Mouse (Mus musculus) lung, embryonic 16.5 days (tissue): ENCODE measurements around the gene Hspb3. TPM values are rescaled to one million over a fixed set of nuclear protein-coding genes. Genes with fewer than 3 reads are reported as not detected.

Experiments used
- ATAC-seq: fragments of 200-750 bp; cut with Nextera tagmentation; 2 replicates; pipeline ENCODE4 v1.8.0; 2017; ENCODE audit warnings: low read depth, mild to moderate bottlenecking, moderate library complexity
- H3K27ac ChIP-seq: fragments of 300-500 bp; sonication (generic); 2 replicates; pipeline ENCODE4 v1.5.1; 2014; ENCODE audit warnings: mild to moderate bottlenecking, control low read depth, low read length
- H3K27me3 ChIP-seq: fragments of 300-500 bp; sonication (generic); 2 replicates; pipeline ENCODE4 v1.6.1; 2014; ENCODE audit warnings: low read depth, low read length, mixed read lengths; ENCODE audit not compliant: control insufficient read depth, insufficient read depth
- H3K36me3 ChIP-seq: fragments of 300-500 bp; sonication (generic); 2 replicates; pipeline ENCODE4 v1.6.1; 2014; ENCODE audit warnings: low read length; ENCODE audit not compliant: control insufficient read depth, insufficient read depth
- H3K4me1 ChIP-seq: fragments of 300-500 bp; sonication (generic); replicated peaks from 2 replicates; pipeline ENCODE4 v1.6.1; 2014; ENCODE audit warnings: low read length, mixed read lengths; ENCODE audit not compliant: control insufficient read depth, insufficient read depth
- H3K4me2 ChIP-seq: fragments of 300-500 bp; sonication (generic); 2 replicates; pipeline ENCODE4 v1.6.1; 2014; ENCODE audit warnings: low read depth, low read length, control low read depth
- H3K4me3 ChIP-seq: fragments of 300-500 bp; sonication (generic); 2 replicates; pipeline ENCODE4 v1.5.1; 2014; ENCODE audit warnings: mild to moderate bottlenecking, low read length, control low read depth
- H3K9ac ChIP-seq: fragments of 300-500 bp; sonication (generic); 2 replicates; pipeline ENCODE4 v1.6.1; 2014; ENCODE audit warnings: low read length, control low read depth
- H3K9me3 ChIP-seq: fragments of 300-500 bp; sonication (generic); 2 replicates; pipeline ENCODE4 v1.6.1; 2016; ENCODE audit warnings: low read length; ENCODE audit not compliant: control insufficient read depth
- WGBS: fragments of 180-500 bp; shearing (Covaris S2); extraction: QIAGEN DNeasy Blood & Tissue Kit; methylation state at CpG from one replicate; pipeline ENCODE4 v1.1.7; 2014; 5-methylcytosine and 5-hydroxymethylcytosine counted together
- polyA plus RNA-seq: library from polyadenylated mRNA; unstranded; fragments of >200 nt; fragmentation: Nextera tagmentation; extraction: Ambion mirVana; gene quantifications from 2 replicates; pipeline ENCODE4 v1.2.1, GENCODE M21; 2015

The Hspb3 gene
- polyA plus RNA-seq, 1 experiment from 2014 or later, result 2.3 TPM

DNA sequence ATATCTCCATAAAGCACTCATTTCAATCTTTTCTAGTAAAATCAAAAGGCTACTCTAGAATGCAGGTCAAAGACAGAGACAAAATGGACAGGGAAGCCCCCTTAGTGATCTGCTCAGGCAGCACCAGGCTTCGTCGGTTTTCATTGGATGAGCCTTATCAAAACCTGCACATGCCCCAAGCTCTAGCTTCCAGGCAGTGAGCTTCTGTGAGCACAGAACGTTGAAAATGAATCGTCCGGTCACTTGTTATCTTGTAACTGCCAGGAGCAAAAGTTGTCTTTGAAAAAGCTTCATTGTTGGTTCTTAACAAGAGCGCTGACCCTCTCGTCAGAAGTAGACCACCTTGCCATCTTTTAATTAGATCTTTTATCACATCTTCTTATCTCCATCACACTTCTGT lies 26.4 kb upstream of the Hspb3 start:
- no peaks in the 10 kb centered on the region for H3K9me3 ChIP-seq
- no peaks in the 10 kb centered on the region for H3K4me1 ChIP-seq
- no peak for ATAC-seq
- H3K9ac ChIP-seq, result no peak overlapping the region
- H3K4me2 ChIP-seq, result no peak overlapping the region
- H3K27me3 ChIP-seq, result no peaks in the 10 kb centered on the region
- H3K27ac ChIP-seq, result no peak overlapping the region
- WGBS, result 60% methylated on average over 7 of the region's 7 CpGs
- H3K4me3 ChIP-seq, result no peak overlapping the region
- H3K36me3 ChIP-seq, result no peaks in the 10 kb centered on the region

DNA sequence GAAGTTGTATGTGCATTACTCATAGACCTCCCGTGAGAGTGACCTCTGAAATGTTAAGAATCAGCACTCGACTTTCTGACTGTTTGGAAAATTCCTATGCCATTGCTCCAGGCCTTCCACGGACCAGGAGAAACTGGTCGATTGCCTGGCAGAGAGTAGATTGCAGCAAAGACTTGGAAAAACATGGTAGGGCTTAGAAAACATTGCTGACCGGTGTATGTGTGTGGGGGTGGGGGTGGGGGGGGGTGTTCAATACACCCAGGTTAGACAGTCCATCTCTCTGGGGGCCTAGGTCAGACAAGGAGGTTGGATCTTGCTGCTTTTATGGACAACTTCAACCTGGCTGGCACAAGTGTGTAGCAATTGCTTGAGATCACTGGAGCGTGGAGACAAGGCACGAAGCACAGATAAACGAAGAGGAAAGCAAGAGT lies 23.2 kb upstream of the Hspb3 start:
- Histone ChIP-seq H3K27ac (no peak overlapping the region), H3K27me3 (no peaks in the 10 kb centered on the region), H3K9ac (no peak overlapping the region), H3K4me1 (no peaks in the 10 kb centered on the region), H3K4me2 (no peak overlapping the region), H3K36me3 (no peaks in the 10 kb centered on the region), H3K9me3 (no peaks in the 10 kb centered on the region), H3K4me3 (no peak overlapping the region)
- 42% methylated on average over 8 of the region's 8 CpGs for WGBS
- no peak for ATAC-seq

DNA sequence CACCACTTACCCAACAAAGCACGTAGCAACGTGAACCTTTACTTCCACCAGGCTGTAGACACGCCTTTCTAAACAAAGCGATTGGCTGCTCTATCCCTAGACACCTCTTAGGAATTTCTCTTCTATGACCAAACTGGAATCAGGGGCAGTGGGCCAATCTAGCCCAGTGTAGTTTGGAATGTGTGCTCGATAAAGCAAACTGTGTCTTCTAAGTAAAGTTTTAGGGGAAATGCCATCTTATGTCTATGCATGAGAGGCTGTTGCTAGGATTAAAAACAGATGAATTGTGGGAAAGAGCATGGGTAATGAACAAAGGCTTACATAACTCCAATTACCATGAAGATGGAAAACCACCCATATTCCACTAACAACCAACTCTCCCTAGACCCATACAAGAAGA lies 19.3 kb upstream of the Hspb3 start:
- 61% methylated on average over 5 of the region's 5 CpGs for WGBS
- no peak for ATAC-seq
- Histone ChIP-seq H3K4me3 (no peak overlapping the region), H3K27me3 (no peaks in the 10 kb centered on the region), H3K9ac (no peak overlapping the region), H3K9me3 (peaks cover 2% of the 10 kb centered on the region; the same call in 1 of the 2 replicates), H3K4me1 (no peaks in the 10 kb centered on the region), H3K36me3 (no peaks in the 10 kb centered on the region), H3K27ac (no peak overlapping the region), H3K4me2 (no peak overlapping the region)

DNA sequence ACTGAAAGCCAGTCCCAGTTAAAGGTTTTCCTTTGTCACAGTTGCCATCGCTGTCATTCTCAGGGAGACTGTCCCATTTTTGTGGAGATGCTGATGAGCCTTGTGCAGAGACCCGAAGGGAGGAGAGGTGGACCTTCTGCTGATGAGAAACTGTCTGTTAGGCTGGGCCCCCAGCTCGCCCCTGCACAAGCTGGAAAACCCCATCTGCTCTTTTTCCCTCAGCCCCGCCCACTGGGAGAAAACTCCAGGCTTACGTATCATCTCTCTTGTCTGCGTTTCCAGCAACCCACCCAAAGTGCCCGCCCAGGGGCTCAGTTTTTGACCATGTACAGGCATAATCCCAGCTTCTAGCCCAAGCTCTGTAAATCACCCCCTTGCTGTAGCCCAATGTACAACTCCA lies 17.2 kb upstream of the Hspb3 start:
- H3K4me2 ChIP-seq, result no peak overlapping the region
- H3K4me3 ChIP-seq, result no peak overlapping the region
- H3K4me1 ChIP-seq, result no peaks in the 10 kb centered on the region
- H3K27me3 ChIP-seq, result no peaks in the 10 kb centered on the region
- peaks cover 2% of the 10 kb centered on the region; the same call in 1 of the 2 replicates for H3K9me3 ChIP-seq
- no peaks in the 10 kb centered on the region for H3K36me3 ChIP-seq
- no peak overlapping the region for H3K27ac ChIP-seq
- no peak for ATAC-seq
- no peak overlapping the region for H3K9ac ChIP-seq
- 89% methylated on average over 7 of the region's 7 CpGs for WGBS

DNA sequence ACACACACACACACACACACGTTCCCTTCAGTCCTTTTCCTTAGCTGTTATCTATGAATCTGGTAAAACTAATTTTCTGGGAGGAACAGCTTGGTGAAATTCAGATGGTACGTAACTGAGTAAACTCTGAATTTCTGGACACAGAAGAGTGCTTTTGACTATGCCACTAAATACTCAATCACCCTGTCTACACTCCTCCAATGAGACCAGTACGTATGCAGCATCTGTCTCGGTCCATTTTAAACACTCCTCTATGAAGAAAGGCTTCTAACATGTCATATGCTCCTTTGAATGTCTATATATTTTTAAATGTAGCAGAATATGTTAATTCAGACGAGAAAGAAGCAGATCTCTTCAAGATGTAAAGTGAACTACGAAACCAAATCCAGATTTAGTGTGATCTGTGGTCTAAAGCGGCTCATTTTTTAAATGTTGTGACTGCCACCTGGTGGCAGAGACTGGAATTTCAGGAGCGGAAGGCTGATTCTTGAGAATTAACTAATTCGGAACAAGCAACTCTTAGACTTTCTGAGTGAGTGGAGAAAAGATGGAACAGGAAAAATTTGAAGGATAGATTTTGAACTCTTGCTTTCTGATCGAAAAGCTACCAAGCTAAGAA lies 6.1 kb upstream of the Hspb3 start:
- no peaks in the 10 kb centered on the region for H3K36me3 ChIP-seq
- 34% methylated on average over 10 of the region's 10 CpGs for WGBS
- H3K9me3 ChIP-seq, result no peaks in the 10 kb centered on the region
- H3K27me3 ChIP-seq, result peaks cover 2% of the 10 kb centered on the region; the same call in 1 of the 2 replicates
- no peak for ATAC-seq
- H3K4me1 ChIP-seq, result no peaks in the 10 kb centered on the region
- H3K9ac ChIP-seq, result no peak overlapping the region
- H3K4me3 ChIP-seq, result no peak overlapping the region
- H3K27ac ChIP-seq, result no peak overlapping the region
- H3K4me2 ChIP-seq, result no peak overlapping the region

DNA sequence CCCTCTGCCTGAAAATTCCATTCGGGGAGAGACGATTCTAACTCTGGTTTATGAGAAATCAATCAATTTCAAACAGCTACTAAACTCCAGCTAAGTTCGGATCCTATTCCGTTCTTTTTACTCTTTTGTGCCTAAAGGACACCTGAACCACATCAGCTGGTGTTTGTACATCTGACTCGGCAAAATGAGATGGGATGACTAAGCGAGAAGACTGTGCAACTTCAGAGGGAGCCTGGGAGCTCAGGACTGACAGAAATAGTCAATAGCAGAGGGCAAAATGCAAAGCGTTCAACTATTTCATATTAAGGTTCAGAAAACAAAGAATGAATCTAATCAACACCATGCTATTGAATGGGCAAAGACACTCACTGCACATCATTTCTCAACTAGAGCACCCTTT lies 407 bp upstream of the Hspb3 start:
- H3K27ac ChIP-seq, result no peak overlapping the region
- WGBS, result 68% methylated on average over 7 of the region's 7 CpGs
- no peak for ATAC-seq
- H3K4me3 ChIP-seq, result no peak overlapping the region
- peaks cover 2% of the 10 kb centered on the region; the same call in 1 of the 2 replicates for H3K27me3 ChIP-seq
- H3K36me3 ChIP-seq, result no peaks in the 10 kb centered on the region
- H3K4me1 ChIP-seq, result 0 out of 2 replicates have a peak, but pooled peaks cover 2% of the 10 kb centered on the region
- H3K4me2 ChIP-seq, result no peak overlapping the region
- no peak overlapping the region for H3K9ac ChIP-seq
- no peaks in the 10 kb centered on the region for H3K9me3 ChIP-seq

DNA sequence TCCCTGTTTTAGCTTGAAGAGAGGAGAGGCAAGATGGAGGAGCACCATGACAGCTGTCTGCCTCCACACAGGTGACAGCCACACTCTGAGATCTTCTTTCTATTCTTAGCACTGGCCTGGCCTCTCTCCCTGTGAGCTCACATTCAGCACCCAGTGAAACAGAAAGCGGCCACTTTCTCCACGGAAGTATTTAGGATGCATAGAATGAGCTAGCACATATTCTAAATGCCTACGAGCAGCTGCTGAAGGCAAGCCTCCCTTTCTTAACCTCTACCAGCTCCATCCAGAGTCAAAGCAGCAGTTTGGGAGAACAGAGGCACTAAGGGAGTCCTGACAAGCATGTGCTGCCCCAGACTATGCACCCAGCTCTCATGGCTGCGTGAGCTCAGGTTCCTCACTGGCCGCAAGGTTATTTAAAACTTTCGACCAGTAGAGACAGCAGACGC lies 1.6 kb downstream of the Hspb3 start:
- Histone ChIP-seq H3K4me1 (0 out of 2 replicates have a peak, but pooled peaks cover 2% of the 10 kb centered on the region), H3K4me3 (no peak overlapping the region), H3K36me3 (no peaks in the 10 kb centered on the region), H3K27me3 (no peaks in the 10 kb centered on the region), H3K4me2 (no peak overlapping the region), H3K27ac (no peak overlapping the region), H3K9me3 (no peaks in the 10 kb centered on the region), H3K9ac (no peak overlapping the region)
- ATAC-seq, result no peak
- WGBS, result 64% methylated on average over 7 of the region's 7 CpGs

DNA sequence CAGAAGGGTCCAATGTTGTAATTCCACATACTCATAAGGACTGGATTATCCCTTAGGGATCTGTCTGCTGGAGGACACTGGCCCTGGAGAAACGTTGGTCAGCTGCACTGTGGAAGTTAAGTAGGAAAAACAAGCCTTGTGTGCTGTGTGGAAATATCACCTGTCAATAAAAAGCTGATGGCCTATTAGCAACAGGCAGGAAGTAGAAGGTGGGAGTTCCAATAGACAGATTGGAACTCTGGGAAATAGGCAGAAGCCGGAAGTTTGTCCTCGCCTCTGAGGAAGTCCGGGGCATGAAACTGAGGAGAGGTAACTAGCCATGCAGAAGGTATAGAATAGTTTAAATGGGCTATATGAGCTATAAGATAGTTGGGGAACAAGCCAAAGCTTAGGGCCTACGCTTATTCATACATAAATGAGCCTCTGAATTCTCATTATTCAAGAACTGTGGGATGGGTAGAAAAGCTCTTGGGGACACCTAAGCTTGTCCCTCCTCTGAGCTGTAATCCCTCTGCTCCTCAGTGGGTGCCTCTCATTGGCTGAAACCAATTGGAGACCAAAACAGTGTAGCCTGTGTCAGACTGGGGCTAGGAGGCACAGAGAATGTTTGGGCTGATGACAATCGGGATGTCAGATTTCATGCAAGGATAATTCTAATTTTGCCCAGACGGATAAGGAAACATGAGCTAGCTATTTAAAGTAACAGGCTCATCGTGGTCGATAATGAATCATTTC lies 2.7 kb downstream of the Hspb3 start:
- Histone ChIP-seq H3K4me1 (0 out of 2 replicates have a peak, but pooled peaks cover 2% of the 10 kb centered on the region), H3K4me2 (no peak overlapping the region), H3K9me3 (no peaks in the 10 kb centered on the region), H3K4me3 (no peak overlapping the region), H3K27ac (no peak overlapping the region), H3K9ac (no peak overlapping the region), H3K27me3 (no peaks in the 10 kb centered on the region), H3K36me3 (no peaks in the 10 kb centered on the region)
- WGBS, result 82% methylated on average over 9 of the region's 9 CpGs
- ATAC-seq, result no peak

DNA sequence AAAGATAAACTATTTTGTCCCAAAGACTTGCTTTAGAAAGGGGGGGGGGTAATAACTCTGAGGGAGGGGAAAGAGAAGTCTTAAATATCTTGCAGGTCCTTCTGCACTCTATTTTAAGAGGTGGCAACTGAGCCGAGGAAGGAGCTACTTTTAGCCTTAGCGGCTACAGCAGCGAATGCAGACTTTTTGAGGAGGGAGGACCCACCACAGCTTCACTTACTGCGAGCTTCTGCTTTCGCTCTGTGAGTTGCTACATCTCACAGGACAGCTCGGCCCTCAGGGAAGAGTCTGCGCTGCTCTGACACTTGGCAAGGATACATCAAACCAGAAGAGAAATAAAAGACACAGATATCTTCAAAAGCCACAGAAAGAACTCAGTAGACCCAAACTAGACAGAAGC lies 6.3 kb downstream of the Hspb3 start:
- H3K9me3 ChIP-seq, result no peaks in the 10 kb centered on the region
- H3K4me1 ChIP-seq, result no peaks in the 10 kb centered on the region
- ATAC-seq, result no peak
- H3K4me3 ChIP-seq, result no peak overlapping the region
- no peaks in the 10 kb centered on the region for H3K36me3 ChIP-seq
- no peak overlapping the region for H3K9ac ChIP-seq
- no peak overlapping the region for H3K27ac ChIP-seq
- no peaks in the 10 kb centered on the region for H3K27me3 ChIP-seq
- H3K4me2 ChIP-seq, result no peak overlapping the region
- 75% methylated on average over 7 of the region's 7 CpGs for WGBS
